Mouse (Mus musculus) heart, postnatal 4 days (tissue): ENCODE results near the gene Ostm1. TPM values are rescaled to one million over a fixed set of nuclear protein-coding genes. Genes with fewer than 3 reads are reported as not detected.

Experiments used
- DNase-seq: peaks from one replicate; pipeline ENCODE4 v3.0.0; 2021
- total RNA-seq, 2 experiments: library from RNA; stranded (reverse); gene quantifications; 2 replicates each; pipeline ENCODE4 v1.2.3; 2021

Ostm1 gene
- total RNA-seq, 2 experiments from 2014 or later: 18.2 to 19.9 TPM

GRCm38 (mm10) chr10:42583902-42584435 is 347 bp downstream of the Ostm1 start:
- no peak for DNase-seq

GRCm38 (mm10) chr10:42584436-42584983 is 888 bp downstream of the Ostm1 start:
- no peak for DNase-seq

- no peak for DNase-seq
These were observed 1.5 kb downstream of the Ostm1 start for GRCm38 (mm10) chr10:42585156-42585555.

GRCm38 (mm10) chr10:42585596-42586305 is 2.1 kb downstream of the Ostm1 start:
- no peak for DNase-seq

- DNase-seq: no peak
These were observed 4.5 kb downstream of the Ostm1 start for GRCm38 (mm10) chr10:42587961-42588750.

GRCm38 (mm10) chr10:42589505-42589904 is 5.9 kb downstream of the Ostm1 start:
- no peak for DNase-seq

GRCm38 (mm10) chr10:42590261-42591184 is 6.9 kb downstream of the Ostm1 start:
- DNase-seq: no peak

GRCm38 (mm10) chr10:42591185-42591992 is 7.8 kb downstream of the Ostm1 start:
- DNase-seq: no peak

- DNase-seq: no peak
These were observed 8.5 kb downstream of the Ostm1 start for GRCm38 (mm10) chr10:42591993-42592686.

- DNase-seq: no peak
These were observed 9.6 kb downstream of the Ostm1 start for GRCm38 (mm10) chr10:42593201-42593600.

GRCm38 (mm10) chr10:42598615-42599014 is 15.0 kb downstream of the Ostm1 start:
- DNase-seq: no peak

- DNase-seq: peak; percentile 33
These were observed 17.9 kb downstream of the Ostm1 start for GRCm38 (mm10) chr10:42601556-42601955.

- peak; percentile 24 for DNase-seq
These were observed 21.3 kb downstream of the Ostm1 start for GRCm38 (mm10) chr10:42604874-42605273.

GRCm38 (mm10) chr10:42606757-42607156 is 23.1 kb downstream of the Ostm1 start:
- no peak for DNase-seq

GRCm38 (mm10) chr10:42613075-42613474 is 29.5 kb downstream of the Ostm1 start:
- no peak for DNase-seq

GRCm38 (mm10) chr10:42613639-42614381 is 30.2 kb downstream of the Ostm1 start:
- DNase-seq: peak; percentile 39

GRCm38 (mm10) chr10:42614766-42615165 is 31.1 kb downstream of the Ostm1 start:
- DNase-seq: no peak

GRCm38 (mm10) chr10:42618291-42618690 is 34.7 kb downstream of the Ostm1 start:
- DNase-seq: no peak

- DNase-seq: no peak
These were observed 42.3 kb downstream of the Ostm1 start for GRCm38 (mm10) chr10:42625907-42626306.
